Mouse (Mus musculus) hindbrain, postnatal 0 days (tissue): ENCODE measurements at regions not wholly inside any gene's neighbourhood (a gene's known extent, or its start where the extent isn't known, plus 50 kb on each side); places are given as distances from the start of the nearest gene placed in this dataset.

Experiments used
- ATAC-seq: fragments of 200-750 bp; cut with Nextera tagmentation; 2 replicates; pipeline ENCODE4 v1.8.0; 2017; ENCODE audit warnings: mild to moderate bottlenecking, moderate TSS enrichment, moderate library complexity
- DNase-seq: peaks from one replicate; pipeline ENCODE4 v3.0.0-alpha.2; 2015; ENCODE audit warnings: low spot score
- H3K27ac ChIP-seq: fragments of 300-500 bp; sonication (generic); 2 replicates; pipeline ENCODE4 v1.5.1; 2014; ENCODE audit warnings: mild to moderate bottlenecking
- H3K27me3 ChIP-seq: fragments of 300-500 bp; sonication (generic); 2 replicates; pipeline ENCODE4 v1.6.1; 2014; ENCODE audit warnings: low read length, mixed read lengths; ENCODE audit not compliant: insufficient read depth
- H3K36me3 ChIP-seq: fragments of 300-500 bp; sonication (generic); 2 replicates; pipeline ENCODE4 v1.6.1; 2014; ENCODE audit warnings: low read length, mixed read lengths; ENCODE audit not compliant: insufficient read depth
- H3K4me1 ChIP-seq: fragments of 300-500 bp; sonication (generic); 2 replicates; pipeline ENCODE4 v1.6.1; 2014; ENCODE audit warnings: antibody characterized with exemption, low read length, mixed read lengths; ENCODE audit not compliant: insufficient read depth
- H3K4me2 ChIP-seq: fragments of 300-500 bp; sonication (generic); 2 replicates; pipeline ENCODE4 v1.6.1; 2014; ENCODE audit warnings: low read depth, mild to moderate bottlenecking, low read length, moderate library complexity, mixed read lengths
- H3K4me3 ChIP-seq: fragments of 300-500 bp; sonication (generic); 2 replicates; pipeline ENCODE4 v1.5.1; 2014; ENCODE audit warnings: low read length
- H3K9ac ChIP-seq: fragments of 300-500 bp; sonication (generic); replicated peaks from 2 replicates; pipeline ENCODE4 v1.6.1; 2014; ENCODE audit warnings: mild to moderate bottlenecking, low read length, moderate library complexity, mixed read lengths
- H3K9me3 ChIP-seq: fragments of 300-500 bp; sonication (generic); 2 replicates; pipeline ENCODE4 v1.6.1; 2016; ENCODE audit warnings: low read length, mixed read lengths
- CTCF ChIP-seq: IDR thresholded peaks from 2 replicates; pipeline ENCODE4 v1.5.1; 2016; ENCODE audit warnings: antibody characterized with exemption, control low read depth, low read depth
- WGBS: fragments of 180-500 bp; shearing (Covaris S2); extraction: QIAGEN DNeasy Blood & Tissue Kit; methylation state at CpG from one replicate; pipeline ENCODE4 v1.1.7; 2014; 5-methylcytosine and 5-hydroxymethylcytosine counted together

- 67% methylated on average over 6 of the region's 6 CpGs for WGBS
- no peak for ATAC-seq
- H3K4me3 ChIP-seq = no peak overlapping the region
- no peaks in the 10 kb centered on the region for H3K27me3 ChIP-seq
- DNase-seq = no peak
- H3K4me1 ChIP-seq = no peaks in the 10 kb centered on the region
- no peaks in the 10 kb centered on the region for H3K9me3 ChIP-seq
- no peak overlapping the region for H3K4me2 ChIP-seq
- H3K9ac ChIP-seq = no peak overlapping the region
- TF ChIP-seq CTCF = no peak
- H3K27ac ChIP-seq = no peak overlapping the region
- no peaks in the 10 kb centered on the region for H3K36me3 ChIP-seq
Observed at GRCm38 (mm10) chr13:60061589-60061988, 115.6 kb downstream of the Gas1 start.

GRCm38 (mm10) chr13:60057761-60058274 is 119.3 kb downstream of the Gas1 start:
- no peaks in the 10 kb centered on the region for H3K27me3 ChIP-seq
- no peak for DNase-seq

GRCm38 (mm10) chr13:60054531-60054930 is 122.6 kb downstream of the Gas1 start:
- 52% methylated on average over 3 of the region's 3 CpGs for WGBS
- no peak for TF ChIP-seq CTCF
- no peak for ATAC-seq

More at GRCm38 (mm10) chr13:60057761-60058274, 119.3 kb downstream of the Gas1 start:
- no peaks in the 10 kb centered on the region for H3K4me1 ChIP-seq
- no peak overlapping the region for H3K4me2 ChIP-seq
- no peak overlapping the region for H3K27ac ChIP-seq
- no peak overlapping the region for H3K4me3 ChIP-seq
- no peak for ATAC-seq
- H3K9ac ChIP-seq = no peak overlapping the region
- no peak for TF ChIP-seq CTCF
- no peaks in the 10 kb centered on the region for H3K9me3 ChIP-seq
- no peaks in the 10 kb centered on the region for H3K36me3 ChIP-seq
- 23% methylated on average over 13 of the region's 13 CpGs for WGBS

GRCm38 (mm10) chr13:60054081-60054480 is 123.1 kb downstream of the Gas1 start:
- H3K4me1 ChIP-seq = no peaks in the 10 kb centered on the region
- no peak for TF ChIP-seq CTCF
- 74% methylated on average over 9 of the region's 9 CpGs for WGBS
- no peak overlapping the region for H3K27ac ChIP-seq
- no peaks in the 10 kb centered on the region for H3K27me3 ChIP-seq
- ATAC-seq (no peak), DNase-seq (no peak)
- H3K4me2 ChIP-seq = no peak overlapping the region
- H3K36me3 ChIP-seq = no peaks in the 10 kb centered on the region
- H3K4me3 ChIP-seq = no peak overlapping the region
- no peaks in the 10 kb centered on the region for H3K9me3 ChIP-seq
- H3K9ac ChIP-seq = no peak overlapping the region

More at GRCm38 (mm10) chr13:60054531-60054930, 122.6 kb downstream of the Gas1 start:
- DNase-seq = no peak
- Histone ChIP-seq H3K4me2 (no peak overlapping the region), H3K4me1 (no peaks in the 10 kb centered on the region), H3K27ac (no peak overlapping the region), H3K9ac (no peak overlapping the region), H3K36me3 (no peaks in the 10 kb centered on the region), H3K9me3 (no peaks in the 10 kb centered on the region), H3K27me3 (no peaks in the 10 kb centered on the region), H3K4me3 (no peak overlapping the region)

- H3K4me1 ChIP-seq = no peaks in the 10 kb centered on the region
- no peaks in the 10 kb centered on the region for H3K27me3 ChIP-seq
- no peaks in the 10 kb centered on the region for H3K9me3 ChIP-seq
- no peak for TF ChIP-seq CTCF
- DNase-seq = no peak
- no peak overlapping the region for H3K4me2 ChIP-seq
- no peaks in the 10 kb centered on the region for H3K36me3 ChIP-seq
- no peak overlapping the region for H3K9ac ChIP-seq
- no peak for ATAC-seq
- no peak overlapping the region for H3K27ac ChIP-seq
- WGBS = 71% methylated on average over 1 of the region's 1 CpGs
- H3K4me3 ChIP-seq = no peak overlapping the region
Observed at GRCm38 (mm10) chr13:60051866-60052265, 125.3 kb downstream of the Gas1 start.

GRCm38 (mm10) chr13:60050799-60051580 is 126.2 kb downstream of the Gas1 start:
- WGBS = 50% methylated on average over 9 of the region's 9 CpGs

GRCm38 (mm10) chr13:60049703-60050102 is 127.5 kb downstream of the Gas1 start:
- Histone ChIP-seq H3K4me1 (peaks cover 7% of the 10 kb centered on the region; the same call in 1 of the 2 replicates), H3K4me2 (no peak overlapping the region), H3K27me3 (no peaks in the 10 kb centered on the region), H3K36me3 (no peaks in the 10 kb centered on the region), H3K9ac (no peak overlapping the region), H3K27ac (no peak overlapping the region), H3K9me3 (no peaks in the 10 kb centered on the region), H3K4me3 (no peak overlapping the region)
- no peak for DNase-seq
- no peak for TF ChIP-seq CTCF
- no peak for ATAC-seq
- WGBS = 76% methylated on average over 3 of the region's 3 CpGs

More at GRCm38 (mm10) chr13:60050799-60051580, 126.2 kb downstream of the Gas1 start:
- Histone ChIP-seq H3K27me3 (no peaks in the 10 kb centered on the region), H3K9me3 (no peaks in the 10 kb centered on the region), H3K36me3 (no peaks in the 10 kb centered on the region), H3K27ac (no peak overlapping the region), H3K9ac (no peak overlapping the region), H3K4me1 (no peaks in the 10 kb centered on the region), H3K4me2 (no peak overlapping the region), H3K4me3 (no peak overlapping the region)
- TF ChIP-seq CTCF = no peak
- DNase-seq (no peak), ATAC-seq (peak; percentile 73; the same call in 1 of the 2 replicates)
